Mouse (Mus musculus) hindbrain, embryonic 13.5 days (tissue): Measurements from ENCODE around the gene Slc39a1. TPM values are rescaled to one million over a fixed set of nuclear protein-coding genes. Genes with fewer than 3 reads are reported as not detected.

Experiments
- ATAC-seq: fragments of 200-750 bp; cut with Nextera tagmentation; 2 replicates; pipeline ENCODE4 v1.8.0; 2017; ENCODE audit warnings: moderate TSS enrichment; ENCODE audit not compliant: low FRiP score
- H3K27ac ChIP-seq: fragments of 300-500 bp; sonication (generic); 2 replicates; pipeline ENCODE4 v1.5.1; 2015; ENCODE audit warnings: inconsistent platforms, mild to moderate bottlenecking, moderate library complexity
- H3K27me3 ChIP-seq: fragments of 300-500 bp; sonication (generic); 2 replicates; pipeline ENCODE4 v1.6.1; 2015; ENCODE audit warnings: mild to moderate bottlenecking, inconsistent platforms
- H3K36me3 ChIP-seq: fragments of 300-500 bp; sonication (generic); 2 replicates; pipeline ENCODE4 v1.6.1; 2015; ENCODE audit warnings: mild to moderate bottlenecking, inconsistent platforms
- H3K4me1 ChIP-seq: fragments of 300-500 bp; sonication (generic); replicated peaks from 2 replicates; pipeline ENCODE4 v1.6.1; 2015; ENCODE audit warnings: inconsistent platforms
- H3K4me2 ChIP-seq: fragments of 300-500 bp; sonication (generic); 2 replicates; pipeline ENCODE4 v1.6.1; 2015; ENCODE audit warnings: inconsistent platforms, mild to moderate bottlenecking, moderate library complexity
- H3K4me3 ChIP-seq: fragments of 300-500 bp; sonication (generic); 2 replicates; pipeline ENCODE4 v1.5.1; 2015; ENCODE audit warnings: mild to moderate bottlenecking, inconsistent platforms
- H3K9ac ChIP-seq: fragments of 300-500 bp; sonication (generic); 2 replicates; pipeline ENCODE4 v1.6.1; 2015; ENCODE audit warnings: mild to moderate bottlenecking, inconsistent platforms
- H3K9me3 ChIP-seq: fragments of 300-500 bp; sonication (generic); 2 replicates; pipeline ENCODE4 v1.6.1; 2016; ENCODE audit warnings: inconsistent platforms
- WGBS: fragments of 180-500 bp; shearing (Covaris S2); methylation state at CpG from one replicate; pipeline ENCODE4 v1.1.7; 2015; 5-methylcytosine and 5-hydroxymethylcytosine counted together
- microRNA-seq: library from miRNA; unstranded; fragments of <30 nt; microRNA quantifications from one replicate; pipeline ENCODE4, GENCODE M21; 2016
- polyA plus RNA-seq: library from polyadenylated mRNA; unstranded; fragments of >200 nt; fragmentation: Nextera tagmentation; extraction: Ambion mirVana; gene quantifications from 2 replicates; pipeline ENCODE4 v1.2.1, GENCODE M21; 2015

Gene Slc39a1
- polyA plus RNA-seq, 1 experiment from 2014 or later = 54.9 TPM

DNA sequence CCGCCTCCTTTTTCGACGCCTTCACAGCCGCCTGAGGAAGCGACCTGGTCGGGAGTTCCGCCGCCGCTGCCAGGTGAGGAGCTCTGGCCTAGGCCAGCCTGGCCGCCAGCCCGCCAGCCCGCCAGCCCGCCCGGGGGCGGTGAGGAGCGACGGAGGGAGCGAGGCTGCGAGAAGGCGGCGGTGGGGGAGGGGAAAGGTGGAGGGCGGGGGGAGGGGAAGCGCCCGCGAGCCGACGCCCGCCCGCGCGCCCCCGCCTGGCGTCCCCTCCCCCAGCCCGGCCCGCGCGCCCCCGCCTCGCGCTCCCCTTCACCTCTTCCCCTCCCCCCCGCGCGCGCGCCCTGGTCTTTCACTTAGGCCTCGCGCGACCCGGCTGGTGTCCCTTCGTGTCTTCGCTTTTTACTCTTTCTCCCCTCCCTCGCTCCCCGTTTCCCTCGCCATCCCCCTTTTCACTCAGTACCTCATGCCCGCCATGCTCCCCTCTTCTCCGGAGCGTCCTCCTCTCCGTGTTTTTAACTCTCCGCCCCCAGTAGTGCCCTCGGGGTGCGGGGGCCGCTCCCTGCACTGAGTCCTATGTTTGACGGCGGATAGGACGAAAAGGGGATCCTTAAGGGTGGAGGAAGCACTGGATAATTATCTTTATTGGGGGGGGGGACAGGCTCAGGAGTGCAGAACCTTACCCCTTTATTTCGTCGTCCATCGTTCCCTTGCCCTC lies 45.5 kb downstream of the Slc39a1 start:
- H3K4me3 ChIP-seq = peak overlapping the region; percentile 76
- peak; percentile 63 for ATAC-seq
- peak overlapping the region; percentile 92 for H3K9ac ChIP-seq
- H3K27ac ChIP-seq = peak overlapping the region; percentile 97
- under 1% methylated on average over 23 of the region's 68 CpGs for WGBS
- no peaks in the 10 kb centered on the region for H3K36me3 ChIP-seq
- no peaks in the 10 kb centered on the region for H3K27me3 ChIP-seq
- peaks cover 40% of the 10 kb centered on the region for H3K4me1 ChIP-seq
- no peaks in the 10 kb centered on the region for H3K9me3 ChIP-seq
- peak overlapping the region; percentile 93 for H3K4me2 ChIP-seq

DNA sequence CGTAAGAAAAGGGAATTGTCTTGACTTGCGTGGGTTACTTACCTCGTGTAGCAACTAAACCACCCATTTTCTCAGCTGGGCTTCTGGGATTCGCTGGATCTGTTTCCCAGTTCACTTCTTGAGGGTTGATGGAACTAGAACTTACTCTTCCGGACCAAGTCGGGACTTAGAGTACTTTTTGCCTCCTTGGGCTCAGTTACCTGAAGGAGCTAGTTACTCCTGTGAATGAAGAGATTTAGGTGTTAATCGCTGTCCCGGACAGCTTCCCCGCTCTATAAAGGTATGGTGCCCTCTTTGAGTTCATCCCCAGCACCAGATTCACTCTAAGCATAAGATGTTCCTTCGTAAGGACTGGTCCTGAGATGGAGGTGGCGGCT lies 46.1 kb downstream of the Slc39a1 start:
- Histone ChIP-seq H3K4me3 (peak overlapping the region; percentile 76), H3K27ac (peak overlapping the region; percentile 97), H3K36me3 (no peaks in the 10 kb centered on the region), H3K9ac (peak overlapping the region; percentile 92), H3K9me3 (no peaks in the 10 kb centered on the region), H3K4me2 (peak overlapping the region; percentile 93), H3K4me1 (peaks cover 40% of the 10 kb centered on the region), H3K27me3 (no peaks in the 10 kb centered on the region)
- WGBS = 2% methylated on average over 11 of the region's 11 CpGs
- ATAC-seq = no peak

DNA sequence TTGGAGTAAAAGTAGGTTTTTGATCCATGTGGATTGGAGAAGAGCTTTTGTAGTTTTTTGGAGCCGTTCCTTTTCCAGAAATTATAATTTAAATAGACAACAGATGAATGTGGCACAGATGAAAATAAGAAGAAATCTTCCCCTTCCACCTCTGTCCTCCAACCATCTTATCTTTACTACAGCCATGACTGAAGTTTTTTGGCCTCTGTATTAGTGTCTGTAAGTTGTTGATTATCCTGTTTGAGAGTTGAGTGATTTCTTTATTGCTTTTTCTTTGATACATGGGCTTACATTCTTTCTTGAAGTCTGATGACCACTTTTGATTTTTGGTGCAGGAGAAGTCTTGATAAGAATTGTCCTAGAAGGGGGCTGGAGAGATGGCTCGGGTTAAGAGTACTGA lies 46.7 kb downstream of the Slc39a1 start:
- Histone ChIP-seq H3K27ac (no peak overlapping the region), H3K9me3 (no peaks in the 10 kb centered on the region), H3K27me3 (no peaks in the 10 kb centered on the region), H3K9ac (peak overlapping the region; percentile 92), H3K4me1 (peaks cover 40% of the 10 kb centered on the region), H3K36me3 (no peaks in the 10 kb centered on the region), H3K4me3 (peak overlapping the region; percentile 76), H3K4me2 (peak overlapping the region; percentile 93)
- no peak for ATAC-seq
- WGBS = 82% methylated on average over 2 of the region's 2 CpGs

Small RNA genes within 50 kb of the gene (microRNA-seq; reads per million reads assigned to microRNA genes)
- not detected for gene Mir7012

Other genes with a start within 250 kb of the Slc39a1 start
- gene Hax1, start 249.4 kb upstream of the Slc39a1 start, polyA plus RNA-seq = 127 and 129 TPM in 2 replicates
- 225 and 227 TPM in 2 replicates for gene 4933434E20Rik, start 196.5 kb upstream of the Slc39a1 start, polyA plus RNA-seq
- 157 TPM in 2 replicates for gene Ubap2l, start 195.5 kb upstream of the Slc39a1 start, polyA plus RNA-seq
- gene Tpm3, start 175.5 kb upstream of the Slc39a1 start, polyA plus RNA-seq = 392 and 415 TPM in 2 replicates
- gene Nup210l, start 144.0 kb upstream of the Slc39a1 start, polyA plus RNA-seq = 0.31 and 0.44 TPM in 2 replicates
- gene Rps27, start 34.5 kb upstream of the Slc39a1 start, polyA plus RNA-seq = 1,053 and 1,153 TPM in 2 replicates
- gene Rab13, start 34.5 kb upstream of the Slc39a1 start, polyA plus RNA-seq = 28.9 and 29.8 TPM in 2 replicates
- 87.8 and 96.1 TPM in 2 replicates for gene Jtb, start 16.6 kb upstream of the Slc39a1 start, polyA plus RNA-seq
- gene Creb3l4, start 4.7 kb upstream of the Slc39a1 start, polyA plus RNA-seq = 3.0 TPM in 2 replicates
- 18.8 and 19.8 TPM in 2 replicates for gene Crtc2, start 6.0 kb downstream of the Slc39a1 start, polyA plus RNA-seq
- gene Dennd4b, start 17.0 kb downstream of the Slc39a1 start, polyA plus RNA-seq = 4.6 and 5.7 TPM in 2 replicates
- gene Gatad2b, start 45.0 kb downstream of the Slc39a1 start, polyA plus RNA-seq = 16.0 and 17.0 TPM in 2 replicates
- 24.9 and 26.5 TPM in 2 replicates for gene Slc27a3, start 141.8 kb downstream of the Slc39a1 start, polyA plus RNA-seq
- gene Ints3, start 185.4 kb downstream of the Slc39a1 start, polyA plus RNA-seq = 29.9 and 30.1 TPM in 2 replicates
- gene Npr1, start 217.7 kb downstream of the Slc39a1 start, polyA plus RNA-seq = 3.5 and 3.7 TPM in 2 replicates
- 303 and 314 TPM in 2 replicates for gene Ilf2, start 228.0 kb downstream of the Slc39a1 start, polyA plus RNA-seq
- 90.1 and 95.6 TPM in 2 replicates for gene Snapin, start 242.9 kb downstream of the Slc39a1 start, polyA plus RNA-seq